Mouse (Mus musculus) lung, embryonic 14.5 days (tissue): Measurements from ENCODE around the gene Lin28a. TPM values are rescaled to one million over a fixed set of nuclear protein-coding genes. Genes with fewer than 3 reads are reported as not detected.

Source experiments
- ATAC-seq: fragments of 200-750 bp; cut with Nextera tagmentation; 2 replicates; pipeline ENCODE4 v1.8.0; 2017; ENCODE audit warnings: mild to moderate bottlenecking, moderate TSS enrichment, moderate library complexity; ENCODE audit not compliant: insufficient read depth
- DNase-seq: peaks from one replicate; pipeline ENCODE4 v3.0.0-alpha.2; 2015
- H3K27ac ChIP-seq: fragments of 300-500 bp; sonication (generic); 2 replicates; pipeline ENCODE4 v1.5.1; 2014; ENCODE audit warnings: low read depth, mild to moderate bottlenecking, moderate library complexity
- H3K27me3 ChIP-seq: fragments of 300-500 bp; sonication (generic); 2 replicates; pipeline ENCODE4 v1.6.1; 2014; ENCODE audit warnings: low read length, control low read depth; ENCODE audit not compliant: insufficient read depth
- H3K36me3 ChIP-seq: fragments of 300-500 bp; sonication (generic); 2 replicates; pipeline ENCODE4 v1.6.1; 2014; ENCODE audit warnings: control low read depth; ENCODE audit not compliant: insufficient read depth
- H3K4me1 ChIP-seq: fragments of 300-500 bp; sonication (generic); 2 replicates; pipeline ENCODE4 v1.6.1; 2014; ENCODE audit warnings: antibody characterized with exemption, control low read depth; ENCODE audit not compliant: insufficient read depth
- H3K4me2 ChIP-seq: fragments of 300-500 bp; sonication (generic); 2 replicates; pipeline ENCODE4 v1.6.1; 2014; ENCODE audit warnings: mild to moderate bottlenecking
- H3K4me3 ChIP-seq: fragments of 300-500 bp; sonication (generic); 2 replicates; pipeline ENCODE4 v1.5.1; 2014; ENCODE audit warnings: low read depth, low read length
- H3K9ac ChIP-seq: fragments of 300-500 bp; sonication (generic); 2 replicates; pipeline ENCODE4 v1.6.1; 2014
- H3K9me3 ChIP-seq: fragments of 300-500 bp; sonication (generic); 2 replicates; pipeline ENCODE4 v1.6.1; 2016; ENCODE audit warnings: low read depth, low read length, control low read depth
- CTCF ChIP-seq: IDR thresholded peaks from 2 replicates; pipeline ENCODE4 v1.5.1; 2016; ENCODE audit warnings: antibody characterized with exemption, low read depth
- WGBS: fragments of 180-500 bp; shearing (Covaris S2); extraction: QIAGEN DNeasy Blood & Tissue Kit; methylation state at CpG from one replicate; pipeline ENCODE4 v1.1.7; 2014; 5-methylcytosine and 5-hydroxymethylcytosine counted together
- polyA plus RNA-seq: library from polyadenylated mRNA; unstranded; fragments of >200 nt; fragmentation: Nextera tagmentation; extraction: Ambion mirVana; gene quantifications from 2 replicates; pipeline ENCODE4 v1.2.1, GENCODE M21; 2014

The Lin28a gene
- polyA plus RNA-seq: not detected in 2 replicates

DNA sequence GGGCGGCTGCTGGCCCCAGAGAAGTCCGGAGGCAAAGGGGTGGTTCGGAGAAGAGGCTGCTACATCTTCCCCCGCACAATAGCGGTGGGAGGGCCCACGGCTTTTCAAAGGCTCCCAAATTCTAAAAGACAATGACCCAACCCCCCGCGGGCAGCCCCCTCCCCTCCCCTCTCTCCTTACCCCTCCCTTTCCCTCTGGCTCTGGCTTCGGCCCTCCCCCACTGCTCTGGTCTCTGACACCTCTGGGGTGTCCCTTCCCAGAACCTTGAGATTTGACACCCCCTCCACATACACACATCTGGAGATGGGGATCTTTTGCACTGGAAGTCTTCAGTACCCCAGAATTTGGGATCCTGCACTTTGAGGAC, at the start of gene Lin28a:
Gene Lin28a (minus strand): TSS at position 63 of the 367 bp plus-strand sequence.
- no peak for DNase-seq
- ATAC-seq: no peak
- TF ChIP-seq CTCF: no peak
- Histone ChIP-seq H3K36me3 (no peaks in the 10 kb centered on the region), H3K4me3 (peak within 1 kb of the TSS; percentile 21), H3K9ac (no peak within 1 kb of the TSS), H3K4me2 (peak within 1 kb of the TSS; percentile 45), H3K27me3 (peaks cover 42% of the 10 kb centered on the region), H3K4me1 (no peaks in the 10 kb centered on the region), H3K9me3 (no peaks in the 10 kb centered on the region), H3K27ac (no peak within 1 kb of the TSS)
- 0% methylated on average over 9 of the region's 9 CpGs for WGBS

DNA sequence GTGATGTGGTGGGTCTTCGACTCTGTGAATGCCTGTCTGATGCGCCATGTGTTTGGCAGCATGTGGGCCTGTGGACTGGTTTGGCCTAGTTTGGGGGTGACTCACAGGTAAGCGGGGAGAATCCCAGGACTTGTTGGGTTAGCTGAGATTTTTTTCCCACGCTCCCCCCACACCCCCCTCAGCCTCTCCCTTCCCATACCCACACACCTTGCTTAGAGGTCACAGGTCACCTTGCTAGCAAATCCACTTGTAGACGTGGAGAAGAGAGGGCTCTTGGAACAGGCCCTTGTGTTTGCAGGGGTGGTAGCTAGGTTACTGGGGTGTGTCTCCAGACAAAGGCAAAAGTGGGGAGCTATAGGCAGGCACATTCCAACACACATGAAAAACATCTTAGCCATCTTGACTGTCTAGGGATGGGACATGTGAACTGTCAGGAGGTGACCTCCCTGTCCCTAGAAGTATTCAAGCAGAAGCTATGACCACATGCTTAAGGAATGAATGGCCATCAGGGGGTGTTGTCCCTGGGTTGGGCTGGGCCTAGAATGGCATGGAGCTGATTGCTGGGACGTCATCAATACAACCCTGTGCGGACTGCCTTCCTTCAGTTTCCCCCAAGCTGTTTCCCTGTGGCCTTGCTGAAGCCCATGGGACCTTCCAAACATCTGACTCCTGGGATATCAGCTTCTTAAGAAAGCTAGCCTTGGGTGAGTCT, 49.3 kb upstream of the Lin28a start:
- H3K36me3 ChIP-seq: no peaks in the 10 kb centered on the region
- H3K4me2 ChIP-seq: no peak overlapping the region
- no peak overlapping the region for H3K4me3 ChIP-seq
- no peaks in the 10 kb centered on the region for H3K9me3 ChIP-seq
- WGBS: 64% methylated on average over 7 of the region's 7 CpGs
- no peak for ATAC-seq
- no peak for DNase-seq
- H3K27ac ChIP-seq: no peak overlapping the region
- no peak overlapping the region for H3K9ac ChIP-seq
- no peaks in the 10 kb centered on the region for H3K4me1 ChIP-seq
- no peak for TF ChIP-seq CTCF
- H3K27me3 ChIP-seq: peaks cover 15% of the 10 kb centered on the region

DNA sequence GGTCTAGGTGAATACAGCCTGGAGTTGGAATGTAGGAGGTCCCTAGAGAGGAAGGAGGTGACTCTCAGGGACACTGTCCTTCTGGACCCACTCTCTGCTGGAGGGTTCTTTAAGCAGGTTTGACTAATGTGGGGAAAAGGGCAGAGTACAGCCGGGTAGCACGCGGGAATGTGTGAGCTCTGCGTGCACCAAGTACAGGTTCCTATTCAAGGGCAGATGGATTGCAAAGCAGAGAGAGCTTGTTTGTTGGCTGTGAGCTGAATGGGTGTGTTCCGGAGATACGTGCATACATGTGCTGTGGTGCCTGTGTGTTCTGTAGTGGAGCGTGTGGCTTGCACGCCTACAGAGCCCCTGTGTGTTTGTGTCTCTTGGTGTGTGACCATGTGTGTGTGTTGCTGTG, 48.7 kb upstream of the Lin28a start:
- H3K36me3 ChIP-seq: no peaks in the 10 kb centered on the region
- no peak for TF ChIP-seq CTCF
- no peak overlapping the region for H3K4me2 ChIP-seq
- H3K9me3 ChIP-seq: no peaks in the 10 kb centered on the region
- no peak for DNase-seq
- H3K27ac ChIP-seq: no peak overlapping the region
- no peaks in the 10 kb centered on the region for H3K4me1 ChIP-seq
- 85% methylated on average over 8 of the region's 8 CpGs for WGBS
- peaks cover 15% of the 10 kb centered on the region for H3K27me3 ChIP-seq
- ATAC-seq: no peak
- no peak overlapping the region for H3K4me3 ChIP-seq
- H3K9ac ChIP-seq: no peak overlapping the region

DNA sequence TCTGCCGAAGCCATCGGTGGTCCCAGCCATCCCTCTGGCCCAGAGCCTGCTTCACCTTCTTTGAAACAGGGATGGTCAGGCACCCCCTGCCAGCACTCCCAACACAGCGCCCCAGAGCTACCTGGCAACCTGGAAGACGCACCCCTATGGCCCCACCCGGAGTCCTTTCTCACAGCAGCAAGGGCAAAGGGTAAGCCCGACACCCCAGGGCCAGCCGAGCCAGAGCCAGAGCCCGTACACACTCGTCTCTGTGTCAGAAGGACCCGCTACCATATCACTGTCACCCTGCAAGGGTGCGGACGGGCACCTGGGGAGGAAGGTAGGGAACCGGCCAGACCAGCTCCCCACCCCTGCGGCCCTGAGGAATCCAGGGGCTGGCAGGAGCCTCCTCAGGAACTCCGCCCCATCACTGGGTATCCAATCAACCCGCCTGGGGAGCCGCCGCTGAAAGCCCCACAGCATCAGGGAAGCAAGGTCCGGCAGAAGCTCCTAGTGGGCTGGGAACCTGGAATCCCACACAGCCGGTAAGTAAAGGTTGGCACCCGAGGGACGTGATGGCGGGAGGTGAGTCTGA, 46.9 kb upstream of the Lin28a start:
- Histone ChIP-seq H3K4me3 (peak overlapping the region; percentile 14), H3K4me1 (no peaks in the 10 kb centered on the region), H3K27me3 (peaks cover 15% of the 10 kb centered on the region), H3K9me3 (no peaks in the 10 kb centered on the region), H3K4me2 (peak overlapping the region; percentile 46), H3K9ac (no peak overlapping the region; the same call in 1 of the 2 replicates), H3K27ac (no peak overlapping the region), H3K36me3 (no peaks in the 10 kb centered on the region)
- WGBS: 17% methylated on average over 23 of the region's 23 CpGs
- ATAC-seq (peak; percentile 52; the same call in 1 of the 2 replicates), DNase-seq (peak; percentile 53)
- no peak for TF ChIP-seq CTCF

DNA sequence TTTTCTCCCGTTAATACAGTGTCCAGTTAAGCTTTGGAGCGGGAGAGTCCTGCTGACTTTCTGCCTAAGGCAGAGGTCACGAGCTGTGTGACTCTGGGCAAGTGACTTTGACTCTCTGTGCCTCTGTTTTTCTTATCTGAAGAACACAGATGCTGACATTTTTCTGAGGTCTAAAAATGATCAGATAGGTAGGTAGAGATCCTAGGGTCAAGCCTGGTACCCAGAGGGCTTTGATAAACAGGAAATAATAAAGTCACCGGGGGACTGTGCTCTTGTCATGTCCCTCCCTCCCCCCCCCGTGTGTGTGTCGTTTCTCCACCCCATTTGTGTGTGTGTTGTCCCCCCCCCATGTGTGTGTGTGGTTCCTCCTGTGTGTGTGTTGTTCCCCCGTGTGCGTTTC, 43.9 kb upstream of the Lin28a start:
- H3K27ac ChIP-seq: no peak overlapping the region
- no peak overlapping the region for H3K9ac ChIP-seq
- H3K27me3 ChIP-seq: peaks cover 22% of the 10 kb centered on the region
- no peak for DNase-seq
- TF ChIP-seq CTCF: no peak
- WGBS: 62% methylated on average over 8 of the region's 8 CpGs
- no peaks in the 10 kb centered on the region for H3K9me3 ChIP-seq
- H3K4me2 ChIP-seq: no peak overlapping the region
- H3K4me1 ChIP-seq: no peaks in the 10 kb centered on the region
- no peak overlapping the region for H3K4me3 ChIP-seq
- no peak for ATAC-seq
- no peaks in the 10 kb centered on the region for H3K36me3 ChIP-seq

DNA sequence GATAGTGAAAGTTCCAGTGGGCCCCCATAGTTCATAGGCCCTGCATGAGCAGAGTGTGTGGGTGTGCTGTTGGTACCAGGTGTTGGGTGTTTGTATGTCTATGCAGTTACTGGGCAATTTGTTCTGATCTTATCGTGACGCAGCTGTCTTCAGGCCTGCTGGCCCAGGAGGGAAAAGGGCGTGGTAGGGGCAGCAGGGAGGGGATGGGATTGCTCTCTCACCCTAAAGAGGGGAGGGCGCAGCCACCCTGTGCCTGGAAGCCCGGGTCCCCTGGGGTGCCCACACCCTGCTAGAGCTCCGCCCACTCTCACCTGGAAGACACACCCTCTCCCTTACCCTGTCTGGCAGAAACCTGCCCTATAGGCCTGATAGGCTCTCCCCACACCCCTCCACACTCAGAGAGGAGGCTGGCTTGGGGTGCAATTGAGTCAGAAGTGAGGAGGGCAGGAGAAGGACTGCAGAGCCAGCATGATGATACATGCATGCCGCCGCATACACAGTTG, 43.4 kb upstream of the Lin28a start:
- H3K27ac ChIP-seq: no peak overlapping the region
- 46% methylated on average over 8 of the region's 8 CpGs for WGBS
- ATAC-seq (no peak), DNase-seq (no peak)
- H3K27me3 ChIP-seq: peaks cover 22% of the 10 kb centered on the region
- H3K9me3 ChIP-seq: no peaks in the 10 kb centered on the region
- H3K4me3 ChIP-seq: no peak overlapping the region
- no peak overlapping the region for H3K4me2 ChIP-seq
- no peaks in the 10 kb centered on the region for H3K36me3 ChIP-seq
- no peaks in the 10 kb centered on the region for H3K4me1 ChIP-seq
- no peak for TF ChIP-seq CTCF
- H3K9ac ChIP-seq: no peak overlapping the region

DNA sequence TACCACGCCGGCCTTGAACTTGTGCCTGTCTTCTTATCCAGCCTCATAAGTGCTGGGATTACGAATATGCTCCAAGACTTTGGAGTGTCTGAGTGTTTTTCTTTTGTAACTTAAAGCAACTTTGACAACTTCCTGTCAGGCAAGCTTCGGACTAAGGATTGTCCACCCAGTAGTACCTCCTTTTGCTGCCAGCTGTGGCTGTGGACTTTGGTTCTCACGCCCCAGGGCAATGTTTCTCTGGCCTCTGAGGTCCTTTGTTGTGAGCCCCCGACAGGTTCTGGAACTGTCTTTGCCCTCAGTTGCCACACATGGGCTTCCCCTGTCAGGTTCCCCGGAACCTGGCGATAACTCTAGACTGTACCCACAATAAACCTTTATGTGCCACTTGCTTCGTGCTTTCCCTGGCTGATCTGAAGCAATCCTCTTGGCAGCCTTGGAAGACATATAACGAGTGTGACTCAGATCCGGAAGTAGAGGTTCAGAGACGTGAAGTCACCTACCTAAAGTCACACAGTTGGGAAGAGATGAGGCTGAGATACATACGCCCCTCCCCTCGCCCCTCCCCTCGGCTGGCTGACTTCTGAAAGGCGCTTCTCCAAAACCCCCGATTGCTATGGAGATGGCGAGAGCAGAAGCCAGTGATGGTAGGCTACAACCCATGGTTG, 42.7 kb upstream of the Lin28a start:
- no peak overlapping the region for H3K4me3 ChIP-seq
- no peaks in the 10 kb centered on the region for H3K4me1 ChIP-seq
- H3K27me3 ChIP-seq: peaks cover 21% of the 10 kb centered on the region
- no peaks in the 10 kb centered on the region for H3K9me3 ChIP-seq
- TF ChIP-seq CTCF: no peak
- no peaks in the 10 kb centered on the region for H3K36me3 ChIP-seq
- 52% methylated on average over 18 of the region's 18 CpGs for WGBS
- no peak overlapping the region for H3K9ac ChIP-seq
- no peak overlapping the region for H3K27ac ChIP-seq
- DNase-seq (no peak), ATAC-seq (no peak)
- no peak overlapping the region for H3K4me2 ChIP-seq
